Mouse (Mus musculus): ENCODE measurements around the gene Arpc1a. TPM values are rescaled to one million over a fixed set of nuclear protein-coding genes. Genes with fewer than 3 reads are reported as not detected.
A peak's percentile ranks its signal among the peaks of the same experiment; 100 is the strongest.
"Not testable (repeated sequence)": the region's sequence is repeated elsewhere in the genome, so short reads cannot be mapped to it uniquely, and the experiment has no call there.

Arpc1a gene
- polyA plus RNA-seq, 1 experiment from 2014 or later: 127 TPM

DNA sequence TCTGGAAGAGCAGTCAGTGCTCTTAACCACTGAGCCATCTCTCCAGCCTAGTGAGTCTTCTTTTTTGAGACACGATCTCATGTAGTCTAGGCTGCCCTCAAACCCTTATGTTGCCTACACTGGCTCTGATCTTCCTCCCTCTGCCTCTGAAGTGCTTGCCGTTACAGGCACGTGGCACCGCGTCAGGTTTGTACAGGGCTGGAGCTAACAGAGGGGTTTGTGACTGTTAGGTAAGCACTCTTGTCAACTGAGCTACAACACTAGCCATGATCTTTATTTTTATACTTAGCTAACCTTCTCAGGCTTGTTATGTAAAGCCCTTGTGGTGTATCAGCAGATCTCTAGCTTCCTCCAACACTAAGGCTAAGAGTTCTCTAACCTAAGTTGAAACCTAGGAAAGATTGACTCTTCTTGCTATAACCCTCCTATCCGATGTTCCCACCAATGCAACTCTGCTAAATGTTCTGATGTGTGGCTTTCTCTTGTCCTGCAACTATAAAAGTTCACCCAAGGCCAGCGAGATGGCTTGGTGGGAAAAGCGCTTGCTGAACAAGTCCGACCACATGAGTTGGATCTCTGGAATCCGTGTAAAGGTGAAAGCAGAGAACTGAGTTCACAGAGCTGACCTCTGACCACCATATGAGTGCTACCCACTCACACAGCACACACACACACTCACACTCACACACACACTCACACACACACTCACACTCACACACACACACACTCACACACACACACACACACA is 1.6 kb upstream of the Arpc1a start:
- H3K27me3 ChIP-seq (replicated peaks; ENCODE audit: insufficient read depth, low read length): no peaks in the 10 kb centered on the region
- TF ChIP-seq CTCF (IDR thresholded peaks at IDR 0.05) (no peak), EP300 (IDR thresholded peaks at IDR 0.05) (no peak)
- peak overlapping the region; percentile 44; the same call in 1 of the 2 replicates for H3K27ac ChIP-seq (ENCODE audit: low read length)
- no peak overlapping the region for H3K4me2 ChIP-seq (replicated peaks; ENCODE audit: low read depth, low read length)
- no peaks in the 10 kb centered on the region for H3K36me3 ChIP-seq (ENCODE audit: insufficient read depth, low read length)
- no peaks in the 10 kb centered on the region for H3K9me3 ChIP-seq (ENCODE audit: low read length)
- H3K4me3 ChIP-seq (ENCODE audit: low read depth, low read length): no peak overlapping the region
- DNase-seq (ENCODE audit: low spot score) (peak; percentile 62), ATAC-seq (peak; percentile 48)
- peaks cover 4% of the 10 kb centered on the region; the same call in 1 of the 2 replicates for H3K4me1 ChIP-seq (ENCODE audit: insufficient read depth, low read depth, low read length)
- WGBS: 58% methylated on average over 10 of the region's 10 CpGs
- no peak overlapping the region for H3K9ac ChIP-seq (replicated peaks; ENCODE audit: low read depth)

DNA sequence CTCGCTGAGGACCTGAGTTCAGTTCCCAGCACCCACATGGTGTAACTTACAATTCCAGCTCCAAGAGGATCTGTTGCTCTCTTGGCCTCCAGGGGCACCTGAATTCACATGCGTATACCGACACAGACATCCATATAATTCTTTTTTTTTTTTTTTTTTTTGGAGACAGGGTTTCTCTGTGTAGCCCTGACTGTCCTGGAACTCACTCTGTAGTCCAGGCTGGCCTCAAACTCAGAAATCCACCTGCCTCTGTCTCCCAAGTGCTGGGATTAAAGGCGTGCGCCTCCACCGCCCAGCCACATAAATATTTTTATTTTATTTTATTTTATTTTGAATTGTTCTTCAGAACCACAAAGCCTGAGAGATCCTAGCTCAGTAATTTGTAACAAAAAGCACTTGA is 429 bp upstream of the Arpc1a start:
- peak overlapping the region; percentile 85 for H3K4me2 ChIP-seq (replicated peaks; ENCODE audit: low read depth, low read length)
- peak overlapping the region; percentile 44; the same call in 1 of the 2 replicates for H3K27ac ChIP-seq (ENCODE audit: low read length)
- not testable (repeated sequence) for DNase-seq (ENCODE audit: low spot score); H3K9me3 ChIP-seq (ENCODE audit: low read length); ATAC-seq; H3K9ac ChIP-seq (replicated peaks; ENCODE audit: low read depth); H3K4me1 ChIP-seq (ENCODE audit: insufficient read depth, low read depth, low read length); H3K36me3 ChIP-seq (ENCODE audit: insufficient read depth, low read length); H3K27me3 ChIP-seq (replicated peaks; ENCODE audit: insufficient read depth, low read length)
- peak overlapping the region; percentile 89; the same call in 1 of the 2 replicates for H3K4me3 ChIP-seq (ENCODE audit: low read depth, low read length)
- 55% methylated on average over 6 of the region's 6 CpGs for whole genome bisulfite sequencing

DNA sequence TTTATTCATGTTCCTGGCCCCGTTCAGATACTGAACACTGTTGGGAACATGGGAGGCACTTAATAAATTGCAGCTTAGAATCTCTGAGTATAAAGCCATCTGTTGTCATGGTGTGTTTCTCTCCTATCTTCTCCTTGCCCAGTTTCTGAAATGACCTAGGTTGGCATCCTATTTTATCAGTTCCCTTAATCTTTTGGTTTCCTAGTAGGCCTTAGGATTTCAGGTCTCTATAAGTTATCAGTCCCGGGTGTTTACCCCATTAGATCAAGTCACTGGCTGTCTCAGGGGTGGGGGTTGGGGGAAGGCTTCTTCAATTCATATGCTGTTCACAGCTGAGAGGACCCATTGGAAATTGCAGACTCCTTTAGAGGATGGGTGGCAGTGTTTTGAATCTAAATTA is 1.2 kb downstream of the Arpc1a start:
- TF ChIP-seq CTCF (IDR thresholded peaks at IDR 0.05): no peak
- no peak for TF ChIP-seq EP300 (IDR thresholded peaks at IDR 0.05)
- DNase-seq (ENCODE audit: low spot score) (no peak), ATAC-seq (no peak)
- Histone ChIP-seq H3K27me3 (replicated peaks; ENCODE audit: insufficient read depth, low read length) (no peaks in the 10 kb centered on the region), H3K4me1 (ENCODE audit: insufficient read depth, low read depth, low read length) (peaks cover 4% of the 10 kb centered on the region; the same call in 1 of the 2 replicates), H3K4me2 (replicated peaks; ENCODE audit: low read depth, low read length) (peak overlapping the region; percentile 85), H3K27ac (ENCODE audit: low read length) (no peak overlapping the region), H3K9me3 (ENCODE audit: low read length) (no peaks in the 10 kb centered on the region), H3K4me3 (ENCODE audit: low read depth, low read length) (peak overlapping the region; percentile 89), H3K9ac (replicated peaks; ENCODE audit: low read depth) (peak overlapping the region; percentile 93), H3K36me3 (ENCODE audit: insufficient read depth, low read length) (no peaks in the 10 kb centered on the region)
- WGBS: 44% methylated on average over 2 of the region's 2 CpGs

DNA sequence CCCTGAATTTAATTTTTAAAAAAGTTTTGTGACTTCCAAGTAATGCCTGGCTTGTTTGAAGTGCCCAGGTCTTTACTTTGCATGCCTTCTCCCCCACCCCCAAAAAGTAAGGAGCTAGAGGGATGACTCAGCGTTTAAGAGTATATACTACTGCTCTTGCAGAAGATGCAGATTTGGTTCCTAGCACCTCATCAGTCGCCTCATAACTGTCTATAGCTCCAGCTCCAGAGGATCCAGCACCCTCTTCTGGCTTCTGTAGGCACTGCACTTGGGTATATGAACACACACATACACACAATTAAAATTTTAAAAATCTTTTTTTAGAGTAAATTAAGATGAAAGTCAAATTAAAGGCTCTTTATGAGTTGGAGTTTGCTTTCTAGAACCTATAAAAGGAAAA is 4.6 kb downstream of the Arpc1a start:
- no peak overlapping the region for H3K27ac ChIP-seq (ENCODE audit: low read length)
- H3K9me3 ChIP-seq (ENCODE audit: low read length): no peaks in the 10 kb centered on the region
- TF ChIP-seq CTCF (IDR thresholded peaks at IDR 0.05) (peak; percentile 28), EP300 (IDR thresholded peaks at IDR 0.05) (no peak)
- no peak overlapping the region for H3K9ac ChIP-seq (replicated peaks; ENCODE audit: low read depth)
- H3K36me3 ChIP-seq (ENCODE audit: insufficient read depth, low read length): peaks cover 8% of the 10 kb centered on the region; the same call in 1 of the 2 replicates
- H3K4me1 ChIP-seq (ENCODE audit: insufficient read depth, low read depth, low read length): peaks cover 4% of the 10 kb centered on the region; the same call in 1 of the 2 replicates
- no peak overlapping the region for H3K4me2 ChIP-seq (replicated peaks; ENCODE audit: low read depth, low read length)
- DNase-seq (ENCODE audit: low spot score) (no peak), ATAC-seq (no peak)
- H3K27me3 ChIP-seq (replicated peaks; ENCODE audit: insufficient read depth, low read length): no peaks in the 10 kb centered on the region
- 93% methylated on average over 2 of the region's 2 CpGs for WGBS
- no peak overlapping the region for H3K4me3 ChIP-seq (ENCODE audit: low read depth, low read length)

DNA sequence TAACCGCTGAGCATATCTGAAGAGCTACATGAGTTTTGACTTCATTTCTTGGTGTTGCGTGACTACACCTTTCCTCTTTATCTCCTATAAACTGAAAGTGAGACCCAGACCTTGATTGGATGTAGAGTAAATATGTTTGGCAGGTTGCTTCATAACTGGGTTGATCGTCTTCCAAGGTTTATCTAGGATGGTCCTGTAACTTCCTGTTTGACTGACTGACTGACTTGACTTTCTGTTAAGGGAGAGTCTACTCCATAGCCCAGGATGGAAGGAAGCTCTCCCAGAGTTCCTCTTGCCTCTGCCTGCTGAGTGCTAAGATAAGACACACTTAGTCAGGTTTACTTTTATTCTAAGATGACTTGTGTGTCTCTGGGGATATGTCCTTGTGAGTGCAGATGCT is 6.2 kb downstream of the Arpc1a start:
- H3K4me2 ChIP-seq (replicated peaks; ENCODE audit: low read depth, low read length): no peak overlapping the region
- 65% methylated on average over 3 of the region's 3 CpGs for WGBS
- TF ChIP-seq CTCF (IDR thresholded peaks at IDR 0.05): no peak
- no peak for TF ChIP-seq EP300 (IDR thresholded peaks at IDR 0.05)

DNA sequence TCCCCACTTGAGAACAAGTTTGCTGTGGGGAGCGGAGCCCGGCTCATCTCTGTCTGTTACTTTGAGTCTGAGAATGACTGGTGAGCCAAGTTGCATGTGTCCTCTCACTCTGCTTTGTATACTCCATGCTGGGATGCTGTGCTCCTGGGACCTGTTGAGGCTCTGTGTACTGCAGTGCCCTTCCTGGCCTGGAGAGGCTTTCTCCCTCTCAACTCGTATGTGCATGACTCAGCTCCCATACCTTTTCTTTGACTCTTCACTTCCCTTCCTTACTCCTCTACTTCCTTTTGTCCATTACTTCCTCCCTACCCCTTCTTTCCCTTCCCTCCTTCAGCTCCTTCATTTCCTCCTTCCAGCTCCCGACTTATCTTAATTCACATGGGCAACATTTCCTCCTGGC is 12.6 kb downstream of the Arpc1a start:
- no peak for TF ChIP-seq CTCF (IDR thresholded peaks at IDR 0.05)
- H3K4me2 ChIP-seq (replicated peaks; ENCODE audit: low read depth, low read length): no peak overlapping the region
- no peaks in the 10 kb centered on the region for H3K9me3 ChIP-seq (ENCODE audit: low read length)
- no peak overlapping the region for H3K27ac ChIP-seq (ENCODE audit: low read length)
- H3K27me3 ChIP-seq (replicated peaks; ENCODE audit: insufficient read depth, low read length): no peaks in the 10 kb centered on the region
- no peak overlapping the region for H3K4me3 ChIP-seq (ENCODE audit: low read depth, low read length)
- 69% methylated on average over 4 of the region's 4 CpGs for WGBS
- H3K9ac ChIP-seq (replicated peaks; ENCODE audit: low read depth): no peak overlapping the region
- peaks cover 52% of the 10 kb centered on the region for H3K36me3 ChIP-seq (ENCODE audit: insufficient read depth, low read length)
- DNase-seq (ENCODE audit: low spot score): no peak
- no peak for ATAC-seq
- no peaks in the 10 kb centered on the region for H3K4me1 ChIP-seq (ENCODE audit: insufficient read depth, low read depth, low read length)

More for the DNA sequence above, 6.2 kb downstream of the Arpc1a start:
- Histone ChIP-seq H3K36me3 (ENCODE audit: insufficient read depth, low read length) (peaks cover 9% of the 10 kb centered on the region; the same call in 1 of the 2 replicates), H3K9me3 (ENCODE audit: low read length) (no peaks in the 10 kb centered on the region), H3K9ac (replicated peaks; ENCODE audit: low read depth) (no peak overlapping the region), H3K27me3 (replicated peaks; ENCODE audit: insufficient read depth, low read length) (no peaks in the 10 kb centered on the region), H3K4me3 (ENCODE audit: low read depth, low read length) (no peak overlapping the region), H3K27ac (ENCODE audit: low read length) (no peak overlapping the region), H3K4me1 (ENCODE audit: insufficient read depth, low read depth, low read length) (no peaks in the 10 kb centered on the region)
- ATAC-seq: no peak
- no peak for DNase-seq (ENCODE audit: low spot score)

All from lung, postnatal 0 days (tissue).